Mouse (Mus musculus): ENCODE measurements around the gene Rnd2. TPM values are rescaled to one million over a fixed set of nuclear protein-coding genes. Genes with fewer than 3 reads are reported as not detected.
A peak's percentile ranks its signal among the peaks of the same experiment; 100 is the strongest.

Gene Rnd2
- polyA plus RNA-seq, 1 experiment from 2014 or later, result 6.3 TPM

DNA sequence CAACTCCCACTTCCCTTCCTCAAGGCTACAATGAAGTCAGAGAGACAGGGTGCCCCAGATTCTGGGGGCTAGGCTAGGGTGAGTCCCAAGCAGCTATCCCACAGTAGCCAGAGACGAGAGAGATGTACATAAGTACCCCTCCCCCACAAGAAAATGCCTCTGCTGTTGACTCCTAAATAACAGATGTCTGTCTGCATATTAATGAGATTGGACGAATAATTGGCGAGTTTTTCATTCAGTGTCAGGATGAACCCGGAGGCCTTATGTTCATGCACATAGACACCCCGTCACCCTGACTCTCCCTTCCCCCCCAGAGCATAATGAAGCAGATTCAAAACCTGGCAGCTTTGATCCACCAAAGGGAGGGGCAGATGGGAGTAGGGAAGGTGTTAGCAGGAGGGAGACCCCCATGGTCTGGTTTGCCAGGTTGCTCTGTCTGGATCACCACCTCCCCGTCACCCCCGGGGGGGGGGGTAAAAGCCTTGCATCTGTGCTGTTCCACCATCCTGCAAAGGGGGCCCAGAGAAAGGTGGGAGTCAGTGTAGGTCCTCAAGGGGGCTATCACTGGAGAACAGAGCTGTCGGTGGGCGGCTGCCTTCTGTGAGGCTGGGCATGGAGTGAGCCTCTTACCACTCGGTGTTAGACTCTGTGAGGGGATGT lies 12.9 kb downstream of the Rnd2 start:
- peaks cover 18% of the 10 kb centered on the region; the same call in 1 of the 2 replicates for H3K27me3 ChIP-seq (ENCODE audit: low read depth, poor library complexity, severe bottlenecking)
- no peaks in the 10 kb centered on the region for H3K36me3 ChIP-seq
- H3K9me3 ChIP-seq (replicated peaks), result no peaks in the 10 kb centered on the region
- 0 out of 2 replicates have a peak overlapping the region, but pooled peaks have one; percentile 39 for H3K27ac ChIP-seq
- WGBS, result 64% methylated on average over 10 of the region's 10 CpGs
- H3K4me1 ChIP-seq, result peaks cover 12% of the 10 kb centered on the region
- no peak for DNase-seq (ENCODE audit: low spot score)
- no peak overlapping the region for H3K4me3 ChIP-seq

DNA sequence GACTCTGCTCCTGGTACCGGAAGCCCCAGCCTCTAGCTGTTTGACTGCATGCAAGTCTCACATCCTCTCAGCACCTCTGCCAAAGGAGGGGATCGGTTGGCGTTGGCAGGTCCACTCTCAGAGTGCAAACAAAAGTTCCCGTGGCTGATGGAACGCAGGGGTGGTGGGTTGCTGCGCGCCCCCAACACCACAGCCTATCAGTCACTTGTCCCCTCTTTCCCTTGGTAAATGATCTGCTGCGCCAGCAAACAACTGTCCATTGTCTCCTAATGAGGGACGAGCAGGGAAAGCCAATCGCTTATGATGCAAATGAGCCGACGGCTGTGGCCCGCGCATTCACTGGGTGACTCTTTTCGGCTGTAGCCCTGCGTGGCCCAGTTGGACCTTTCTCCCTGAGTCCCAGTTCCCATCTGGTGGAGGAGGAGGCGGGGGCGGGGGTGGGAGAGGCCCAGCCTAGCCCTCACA lies 14.4 kb downstream of the Rnd2 start:
- H3K4me1 ChIP-seq, result peaks cover 16% of the 10 kb centered on the region
- DNase-seq (ENCODE audit: low spot score), result no peak
- peak overlapping the region; percentile 28; the same call in 1 of the 2 replicates for H3K4me3 ChIP-seq
- H3K9me3 ChIP-seq (replicated peaks), result no peaks in the 10 kb centered on the region
- H3K36me3 ChIP-seq, result no peaks in the 10 kb centered on the region
- H3K27ac ChIP-seq, result peak overlapping the region; percentile 67; the same call in 1 of the 2 replicates
- 12% methylated on average over 18 of the region's 18 CpGs for WGBS
- H3K27me3 ChIP-seq (ENCODE audit: low read depth, poor library complexity, severe bottlenecking), result peaks cover 18% of the 10 kb centered on the region; the same call in 1 of the 2 replicates

- Histone ChIP-seq H3K4me3 (no peak overlapping the region), H3K4me1 (peaks cover 16% of the 10 kb centered on the region), H3K36me3 (no peaks in the 10 kb centered on the region), H3K27ac (no peak overlapping the region), H3K27me3 (ENCODE audit: low read depth, poor library complexity, severe bottlenecking) (peaks cover 18% of the 10 kb centered on the region; the same call in 1 of the 2 replicates), H3K9me3 (replicated peaks) (no peaks in the 10 kb centered on the region)
- DNase-seq (ENCODE audit: low spot score), result no peak
- 27% methylated on average over 6 of the region's 6 CpGs for WGBS
These were observed 16.1 kb downstream of the Rnd2 start for GRCm38 (mm10) chr11:101480912-101481311.

DNA sequence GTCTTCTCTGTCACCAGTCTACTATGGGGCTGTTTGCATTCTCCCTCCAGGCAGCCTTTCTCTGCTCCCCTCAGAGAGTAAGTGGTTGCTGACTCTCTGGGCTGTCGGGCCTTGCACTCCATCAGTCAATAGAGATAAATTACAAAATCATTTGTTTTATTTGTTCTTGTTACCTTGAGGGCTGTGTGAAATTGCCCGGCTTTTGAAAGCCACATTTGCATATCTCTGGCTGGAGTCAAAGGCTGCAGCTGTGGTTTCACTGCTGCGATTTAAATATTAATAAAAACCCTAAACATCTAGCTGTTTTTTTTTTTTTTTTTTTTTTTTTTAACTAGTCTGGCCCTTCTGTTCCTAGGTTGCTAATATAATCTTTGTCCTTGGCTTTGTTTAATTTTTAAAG lies 19.0 kb downstream of the Rnd2 start:
- Histone ChIP-seq H3K4me3 (no peak overlapping the region), H3K4me1 (peaks cover 12% of the 10 kb centered on the region), H3K27ac (no peak overlapping the region), H3K9me3 (replicated peaks) (no peaks in the 10 kb centered on the region), H3K27me3 (ENCODE audit: low read depth, poor library complexity, severe bottlenecking) (peaks cover 16% of the 10 kb centered on the region; the same call in 1 of the 2 replicates), H3K36me3 (peaks cover 26% of the 10 kb centered on the region)
- DNase-seq (ENCODE audit: low spot score), result no peak
- WGBS, result 42% methylated on average over 3 of the region's 3 CpGs

DNA sequence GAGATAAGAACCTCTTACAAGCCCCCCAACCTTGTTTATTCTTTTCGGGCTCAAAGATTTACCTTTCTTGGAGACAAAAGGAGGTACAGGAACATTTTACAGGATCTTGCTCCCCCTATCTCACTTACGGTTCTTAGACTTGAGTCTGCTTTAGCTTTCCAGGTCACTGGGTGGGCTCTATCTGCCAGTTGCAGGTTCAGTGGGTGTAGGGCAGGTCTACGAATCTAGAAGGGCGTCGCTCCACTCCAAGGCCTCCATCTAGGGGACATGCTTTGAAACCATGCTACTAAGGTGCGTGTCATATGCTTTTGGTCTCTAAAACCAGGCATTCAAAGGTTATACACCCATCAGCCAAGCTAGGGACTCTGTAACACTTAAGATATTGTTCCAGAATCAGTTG lies 19.4 kb downstream of the Rnd2 start:
- no peak for DNase-seq (ENCODE audit: low spot score)
- no peak overlapping the region for H3K4me3 ChIP-seq
- H3K4me1 ChIP-seq, result peaks cover 8% of the 10 kb centered on the region
- no peaks in the 10 kb centered on the region for H3K9me3 ChIP-seq (replicated peaks)
- WGBS, result 86% methylated on average over 6 of the region's 6 CpGs
- peaks cover 31% of the 10 kb centered on the region for H3K36me3 ChIP-seq
- peaks cover 12% of the 10 kb centered on the region; the same call in 1 of the 2 replicates for H3K27me3 ChIP-seq (ENCODE audit: low read depth, poor library complexity, severe bottlenecking)
- H3K27ac ChIP-seq, result no peak overlapping the region

GRCm38 (mm10) chr11:101484814-101485213 lies 20.0 kb downstream of the Rnd2 start:
- no peak overlapping the region for H3K27ac ChIP-seq
- no peaks in the 10 kb centered on the region for H3K9me3 ChIP-seq (replicated peaks)
- peaks cover 4% of the 10 kb centered on the region for H3K4me1 ChIP-seq
- DNase-seq (ENCODE audit: low spot score), result no peak
- peaks cover 37% of the 10 kb centered on the region for H3K36me3 ChIP-seq
- H3K27me3 ChIP-seq (ENCODE audit: low read depth, poor library complexity, severe bottlenecking), result 0 out of 2 replicates have a peak, but pooled peaks cover 7% of the 10 kb centered on the region
- H3K4me3 ChIP-seq, result no peak overlapping the region
- WGBS, result 89% methylated on average over 7 of the region's 7 CpGs

DNA sequence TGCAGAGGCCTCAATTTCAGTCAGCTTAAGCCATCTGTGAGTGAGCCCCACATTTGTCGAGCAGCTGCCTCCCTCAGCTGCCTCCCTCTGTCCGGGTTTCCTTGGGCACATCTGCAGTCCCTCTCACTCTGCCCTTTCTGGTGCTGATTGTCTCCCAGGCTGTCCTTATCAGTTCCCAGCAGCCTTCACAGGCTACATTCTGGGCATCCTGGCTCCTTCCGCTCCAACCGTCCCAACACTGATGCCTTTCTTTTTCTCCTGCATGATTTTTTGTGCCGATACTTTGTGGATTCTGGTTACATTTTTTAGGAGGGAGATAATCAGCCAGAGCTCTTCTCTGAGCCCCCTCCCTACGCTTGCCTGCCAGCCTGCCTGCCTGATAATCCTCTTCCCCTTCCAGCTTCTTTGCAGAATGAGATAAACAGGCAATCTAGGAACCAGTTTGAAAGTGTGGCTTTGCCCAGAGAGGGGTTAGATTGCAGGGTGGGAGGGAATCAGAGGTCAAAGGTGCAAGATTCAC lies 20.8 kb downstream of the Rnd2 start:
- H3K36me3 ChIP-seq, result peaks cover 44% of the 10 kb centered on the region
- 38% methylated on average over 6 of the region's 6 CpGs for WGBS
- H3K27ac ChIP-seq, result no peak overlapping the region

GRCm38 (mm10) chr11:101486126-101486525 lies 21.3 kb downstream of the Rnd2 start:
- WGBS, result 74% methylated on average over 6 of the region's 6 CpGs
- H3K27ac ChIP-seq, result no peak overlapping the region
- H3K4me1 ChIP-seq, result peaks cover 4% of the 10 kb centered on the region
- H3K27me3 ChIP-seq (ENCODE audit: low read depth, poor library complexity, severe bottlenecking), result no peaks in the 10 kb centered on the region
- H3K4me3 ChIP-seq, result no peak overlapping the region
- no peak for DNase-seq (ENCODE audit: low spot score)
- no peaks in the 10 kb centered on the region for H3K9me3 ChIP-seq (replicated peaks)
- H3K36me3 ChIP-seq, result peaks cover 48% of the 10 kb centered on the region

More for the DNA sequence above, 20.8 kb downstream of the Rnd2 start:
- Histone ChIP-seq H3K4me1 (peaks cover 4% of the 10 kb centered on the region), H3K27me3 (ENCODE audit: low read depth, poor library complexity, severe bottlenecking) (0 out of 2 replicates have a peak, but pooled peaks cover under 1% of the 10 kb centered on the region), H3K9me3 (replicated peaks) (no peaks in the 10 kb centered on the region), H3K4me3 (no peak overlapping the region)
- no peak for DNase-seq (ENCODE audit: low spot score)

DNA sequence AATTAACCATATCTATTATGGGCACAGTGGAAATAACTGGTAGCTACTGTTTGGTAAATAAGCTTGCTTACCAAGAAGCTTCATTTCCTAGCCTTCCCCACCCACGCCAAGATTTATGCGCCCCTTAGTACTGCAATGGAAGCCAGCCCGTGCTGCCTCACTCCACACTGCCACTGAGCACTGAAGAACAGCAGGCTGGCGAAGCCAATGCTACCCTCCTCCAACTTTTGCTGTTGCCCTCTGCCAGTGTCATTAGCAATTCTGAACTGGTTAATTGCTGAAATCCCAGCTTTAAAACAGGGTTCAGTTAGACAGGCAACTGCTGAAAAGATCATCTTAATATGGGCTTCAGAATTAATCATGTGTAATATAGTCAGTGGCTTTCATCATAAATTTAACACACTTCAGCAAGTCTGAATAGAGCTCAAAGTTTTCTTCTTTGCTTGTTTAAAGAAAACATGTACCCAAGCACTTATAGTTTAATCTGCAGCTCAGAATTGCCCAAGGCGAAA lies 41.5 kb downstream of the Rnd2 start:
- peaks cover 98% of the 10 kb centered on the region for H3K36me3 ChIP-seq

DNA sequence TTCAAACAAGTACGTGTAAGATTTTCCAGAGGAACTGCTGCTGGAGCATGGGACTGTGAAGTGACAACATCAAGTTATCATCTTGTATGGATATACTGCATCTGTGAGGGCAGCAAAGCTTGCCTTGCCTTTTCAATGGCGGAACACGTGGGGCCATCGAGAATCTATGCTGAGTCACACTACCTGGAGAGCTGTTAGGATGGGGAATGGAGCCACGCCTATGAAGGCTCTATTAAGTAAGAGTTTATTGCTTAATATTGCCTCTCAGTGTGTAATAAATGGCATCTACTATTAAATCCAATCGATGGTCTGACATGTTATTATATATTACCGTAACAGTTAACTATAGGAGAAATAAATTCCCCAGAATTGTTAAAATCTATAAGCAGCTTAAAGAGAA lies 42.3 kb downstream of the Rnd2 start:
- H3K27ac ChIP-seq, result no peak overlapping the region
- no peaks in the 10 kb centered on the region for H3K9me3 ChIP-seq (replicated peaks)
- no peaks in the 10 kb centered on the region for H3K27me3 ChIP-seq (ENCODE audit: low read depth, poor library complexity, severe bottlenecking)
- peaks cover 98% of the 10 kb centered on the region for H3K36me3 ChIP-seq
- no peak overlapping the region for H3K4me3 ChIP-seq
- no peaks in the 10 kb centered on the region for H3K4me1 ChIP-seq
- 96% methylated on average over 7 of the region's 7 CpGs for WGBS
- DNase-seq (ENCODE audit: low spot score), result no peak

More for the DNA sequence above, 41.5 kb downstream of the Rnd2 start:
- H3K4me1 ChIP-seq, result no peaks in the 10 kb centered on the region
- H3K27ac ChIP-seq, result no peak overlapping the region
- no peaks in the 10 kb centered on the region for H3K9me3 ChIP-seq (replicated peaks)
- WGBS, result 96% methylated on average over 5 of the region's 5 CpGs
- no peak overlapping the region for H3K4me3 ChIP-seq
- DNase-seq (ENCODE audit: low spot score), result no peak
- no peaks in the 10 kb centered on the region for H3K27me3 ChIP-seq (ENCODE audit: low read depth, poor library complexity, severe bottlenecking)

GRCm38 (mm10) chr11:101518937-101519336 lies 54.1 kb downstream of the Rnd2 start:
- peaks cover 80% of the 10 kb centered on the region for H3K36me3 ChIP-seq
- DNase-seq (ENCODE audit: low spot score), result no peak
- H3K9me3 ChIP-seq (replicated peaks), result no peaks in the 10 kb centered on the region
- no peak overlapping the region for H3K27ac ChIP-seq
- WGBS, result 84% methylated on average over 5 of the region's 5 CpGs
- H3K27me3 ChIP-seq (ENCODE audit: low read depth, poor library complexity, severe bottlenecking), result no peaks in the 10 kb centered on the region
- H3K4me1 ChIP-seq, result no peaks in the 10 kb centered on the region
- H3K4me3 ChIP-seq, result no peak overlapping the region

- Histone ChIP-seq H3K4me3 (no peak overlapping the region), H3K36me3 (peaks cover 80% of the 10 kb centered on the region), H3K27ac (no peak overlapping the region), H3K27me3 (ENCODE audit: low read depth, poor library complexity, severe bottlenecking) (no peaks in the 10 kb centered on the region), H3K9me3 (replicated peaks) (no peaks in the 10 kb centered on the region), H3K4me1 (no peaks in the 10 kb centered on the region)
- no peak for DNase-seq (ENCODE audit: low spot score)
- WGBS, result 90% methylated on average over 6 of the region's 6 CpGs
These were observed 54.6 kb downstream of the Rnd2 start for GRCm38 (mm10) chr11:101519364-101519763.
